Mouse (Mus musculus) neural tube, embryonic 12.5 days (tissue): Measurements from ENCODE around the gene Slc35g2. TPM values are rescaled to one million over a fixed set of nuclear protein-coding genes. Genes with fewer than 3 reads are reported as not detected.

ENCODE experiments used
- ATAC-seq: fragments of 200-750 bp; cut with Nextera tagmentation; 2 replicates; pipeline ENCODE4 v1.8.0; 2017; ENCODE audit warnings: low read depth, mild to moderate bottlenecking, moderate TSS enrichment, moderate library complexity; ENCODE audit not compliant: low FRiP score
- H3K27ac ChIP-seq: fragments of 300-500 bp; sonication (generic); 2 replicates; pipeline ENCODE4 v1.5.1; 2016
- H3K27me3 ChIP-seq: fragments of 300-500 bp; sonication (generic); replicated peaks from 2 replicates; pipeline ENCODE4 v1.6.1; 2016; ENCODE audit warnings: mild to moderate bottlenecking
- H3K36me3 ChIP-seq: fragments of 300-500 bp; sonication (generic); 2 replicates; pipeline ENCODE4 v1.6.1; 2016; ENCODE audit warnings: mild to moderate bottlenecking
- H3K4me1 ChIP-seq: fragments of 300-500 bp; sonication (generic); 2 replicates; pipeline ENCODE4 v1.6.1; 2016
- H3K4me2 ChIP-seq: fragments of 300-500 bp; sonication (generic); replicated peaks from 2 replicates; pipeline ENCODE4 v1.6.1; 2016; ENCODE audit warnings: mild to moderate bottlenecking
- H3K4me3 ChIP-seq: fragments of 300-500 bp; sonication (generic); 2 replicates; pipeline ENCODE4 v1.5.1; 2016
- H3K9ac ChIP-seq: fragments of 300-500 bp; sonication (generic); 2 replicates; pipeline ENCODE4 v1.6.1; 2016; ENCODE audit warnings: mild to moderate bottlenecking
- H3K9me3 ChIP-seq: fragments of 300-500 bp; sonication (generic); 2 replicates; pipeline ENCODE4 v1.6.1; 2016; ENCODE audit warnings: mild to moderate bottlenecking
- WGBS: fragments of 180-500 bp; shearing (Covaris S2); methylation state at CpG from one replicate; pipeline ENCODE4 v1.1.7; 2016; 5-methylcytosine and 5-hydroxymethylcytosine counted together
- polyA plus RNA-seq: library from polyadenylated mRNA; unstranded; fragments of >200 nt; fragmentation: Nextera tagmentation; extraction: Ambion mirVana; gene quantifications from 2 replicates; pipeline ENCODE4 v1.2.1, GENCODE M21; 2016

Slc35g2 gene
- polyA plus RNA-seq, 1 experiment from 2014 or later = 10.4 TPM

DNA sequence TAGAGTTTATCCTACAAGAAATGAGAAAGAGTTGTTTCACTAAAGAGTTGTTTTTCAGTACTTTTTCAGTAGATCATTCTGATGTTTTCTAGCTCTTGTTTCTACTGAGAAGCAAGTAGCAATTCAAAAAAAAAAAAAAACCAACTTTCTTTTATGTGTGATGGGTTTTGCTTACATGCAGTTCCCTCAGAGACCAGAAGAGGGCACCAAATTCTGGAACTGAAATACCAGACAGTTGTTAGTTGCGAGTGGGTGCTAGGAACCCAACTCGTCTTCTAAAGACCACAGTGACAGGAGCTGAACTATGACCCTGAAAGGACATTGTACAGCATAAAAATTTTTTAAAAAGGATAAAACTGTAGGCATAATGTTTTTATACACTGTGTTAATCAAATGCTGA is 22.6 kb downstream of the Slc35g2 start:
- Histone ChIP-seq H3K4me1 (peaks cover 19% of the 10 kb centered on the region), H3K9ac (no peak overlapping the region), H3K27me3 (no peaks in the 10 kb centered on the region), H3K36me3 (peaks cover 20% of the 10 kb centered on the region), H3K9me3 (peaks cover 10% of the 10 kb centered on the region; the same call in 1 of the 2 replicates), H3K27ac (no peak overlapping the region), H3K4me3 (no peak overlapping the region), H3K4me2 (no peak overlapping the region)
- 90% methylated on average over 2 of the region's 2 CpGs for WGBS
- no peak for ATAC-seq

DNA sequence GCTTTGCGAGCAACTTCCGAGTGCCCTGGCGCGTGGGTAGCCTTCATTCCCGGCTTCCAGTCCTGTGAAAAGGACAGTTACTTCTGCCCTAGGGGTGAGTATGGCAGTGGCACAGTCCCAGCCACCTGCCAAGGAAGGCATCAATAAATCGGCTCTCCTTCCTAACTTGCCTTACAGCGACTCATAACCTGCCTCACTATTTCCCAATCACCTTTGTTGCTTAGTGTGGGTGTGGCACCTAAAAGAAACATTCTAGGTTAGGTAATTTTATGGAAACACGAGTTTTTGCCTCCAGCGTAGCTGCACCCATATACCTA is 24.3 kb downstream of the Slc35g2 start:
- 12% methylated on average over 9 of the region's 9 CpGs for WGBS
- peak; percentile 69 for ATAC-seq

DNA sequence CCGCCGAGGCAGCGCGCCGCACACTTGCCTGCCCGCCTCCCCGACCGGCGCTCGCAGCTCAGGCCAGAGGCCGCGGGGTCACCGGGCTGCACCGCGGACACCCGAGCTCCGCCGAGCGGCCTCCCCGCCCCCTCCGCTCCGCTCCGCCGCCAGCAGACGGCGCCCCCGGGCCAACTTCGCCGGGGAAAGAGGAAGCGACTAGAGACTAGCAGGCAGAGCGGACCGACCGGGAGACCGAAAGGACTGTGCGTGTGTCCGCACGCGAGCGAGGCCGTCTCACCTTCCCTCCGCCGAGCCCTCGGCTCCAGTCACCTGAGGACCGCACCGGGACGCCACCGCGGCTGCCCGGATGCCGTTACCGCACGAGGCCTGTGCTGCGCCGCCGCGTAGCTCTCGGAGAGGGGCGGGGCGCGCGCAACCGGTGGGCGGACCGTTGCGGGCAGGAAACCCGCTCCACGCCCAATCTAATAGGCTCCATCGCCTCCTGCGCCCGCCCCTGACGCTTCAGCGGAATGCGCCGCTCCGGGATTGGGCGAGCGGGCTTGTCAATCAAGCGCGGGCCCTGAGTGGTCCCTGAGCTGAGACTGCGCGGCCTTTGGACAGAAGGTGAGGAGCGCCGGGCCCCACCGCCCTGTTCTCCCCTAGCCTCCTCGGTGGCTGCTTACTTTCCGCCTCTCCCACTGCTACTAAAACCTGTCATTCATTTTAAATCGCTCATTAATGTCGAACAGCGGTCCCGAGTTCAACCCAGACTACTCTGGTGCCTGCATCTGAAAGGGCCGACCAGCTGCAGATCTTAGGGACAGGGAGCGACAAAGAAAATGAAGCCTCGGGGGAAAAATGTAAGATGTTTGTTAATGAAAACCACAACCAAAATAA is 24.9 kb downstream of the Slc35g2 start, which contains the start of gene Nck1:
Gene Nck1 (minus strand): TSS at position 420 of the 879 bp plus-strand sequence.
- peak within 1 kb of the TSS; percentile 75 for H3K4me2 ChIP-seq
- no peaks in the 10 kb centered on the region for H3K27me3 ChIP-seq
- H3K9ac ChIP-seq = peak within 1 kb of the TSS; percentile 82
- peaks cover 10% of the 10 kb centered on the region; the same call in 1 of the 2 replicates for H3K9me3 ChIP-seq
- H3K36me3 ChIP-seq = peaks cover 10% of the 10 kb centered on the region; the same call in 1 of the 2 replicates
- peak; percentile 100 for ATAC-seq
- peak within 1 kb of the TSS; percentile 86 for H3K4me3 ChIP-seq
- peak within 1 kb of the TSS; percentile 77 for H3K27ac ChIP-seq
- H3K4me1 ChIP-seq = peaks cover 19% of the 10 kb centered on the region
- WGBS = under 1% methylated on average over 92 of the region's 93 CpGs

More for the DNA sequence above, 24.3 kb downstream of the Slc35g2 start:
- Histone ChIP-seq H3K36me3 (peaks cover 12% of the 10 kb centered on the region; the same call in 1 of the 2 replicates), H3K4me2 (peak overlapping the region; percentile 75), H3K27me3 (no peaks in the 10 kb centered on the region), H3K4me1 (peaks cover 19% of the 10 kb centered on the region), H3K9me3 (peaks cover 10% of the 10 kb centered on the region; the same call in 1 of the 2 replicates), H3K27ac (peak overlapping the region; percentile 77), H3K9ac (peak overlapping the region; percentile 82), H3K4me3 (peak overlapping the region; percentile 86)

DNA sequence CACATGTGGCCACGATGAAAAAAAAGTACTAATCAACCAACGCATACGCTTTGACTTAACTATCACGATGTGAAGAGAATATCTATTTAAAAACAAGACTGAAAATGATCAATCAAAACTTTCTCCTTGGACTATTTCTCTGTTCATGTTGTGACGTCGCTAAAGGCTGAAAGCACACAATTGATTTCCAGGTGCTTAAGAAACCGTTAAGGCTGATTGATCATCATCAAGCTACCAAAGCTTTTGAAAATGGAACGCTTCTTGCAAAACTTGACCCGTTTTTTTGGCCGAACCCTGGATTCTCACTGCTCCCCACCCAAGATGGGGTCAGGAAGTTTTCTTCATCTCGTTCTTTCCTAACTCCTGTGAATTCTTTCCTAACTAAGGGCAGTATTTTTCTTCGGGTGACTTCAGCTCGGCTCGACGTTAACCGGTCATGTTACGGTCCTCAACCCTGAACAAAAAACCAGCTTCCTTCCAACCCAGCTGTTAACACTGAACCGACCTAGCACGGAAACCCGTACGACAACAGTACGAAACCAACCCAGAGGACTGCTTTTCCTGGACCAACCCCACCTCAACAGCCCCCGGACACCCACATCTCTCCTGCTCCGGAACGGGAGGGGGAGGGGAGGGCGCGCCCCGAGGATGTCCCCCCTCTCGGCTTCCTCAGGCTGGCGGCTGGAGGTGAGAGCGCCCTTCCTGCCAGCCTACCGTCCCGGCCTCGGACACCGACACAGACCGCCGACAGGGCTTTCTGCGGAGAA is 25.8 kb downstream of the Slc35g2 start:
- H3K4me1 ChIP-seq = peaks cover 19% of the 10 kb centered on the region
- peak overlapping the region; percentile 75 for H3K4me2 ChIP-seq
- peaks cover 10% of the 10 kb centered on the region; the same call in 1 of the 2 replicates for H3K36me3 ChIP-seq
- H3K9me3 ChIP-seq = peaks cover 10% of the 10 kb centered on the region; the same call in 1 of the 2 replicates
- WGBS = 1% methylated on average over 38 of the region's 38 CpGs
- peak; percentile 61; the same call in 1 of the 2 replicates for ATAC-seq
- peak overlapping the region; percentile 69; the same call in 1 of the 2 replicates for H3K27ac ChIP-seq
- H3K4me3 ChIP-seq = peak overlapping the region; percentile 86
- H3K27me3 ChIP-seq = no peaks in the 10 kb centered on the region
- H3K9ac ChIP-seq = peak overlapping the region; percentile 82

DNA sequence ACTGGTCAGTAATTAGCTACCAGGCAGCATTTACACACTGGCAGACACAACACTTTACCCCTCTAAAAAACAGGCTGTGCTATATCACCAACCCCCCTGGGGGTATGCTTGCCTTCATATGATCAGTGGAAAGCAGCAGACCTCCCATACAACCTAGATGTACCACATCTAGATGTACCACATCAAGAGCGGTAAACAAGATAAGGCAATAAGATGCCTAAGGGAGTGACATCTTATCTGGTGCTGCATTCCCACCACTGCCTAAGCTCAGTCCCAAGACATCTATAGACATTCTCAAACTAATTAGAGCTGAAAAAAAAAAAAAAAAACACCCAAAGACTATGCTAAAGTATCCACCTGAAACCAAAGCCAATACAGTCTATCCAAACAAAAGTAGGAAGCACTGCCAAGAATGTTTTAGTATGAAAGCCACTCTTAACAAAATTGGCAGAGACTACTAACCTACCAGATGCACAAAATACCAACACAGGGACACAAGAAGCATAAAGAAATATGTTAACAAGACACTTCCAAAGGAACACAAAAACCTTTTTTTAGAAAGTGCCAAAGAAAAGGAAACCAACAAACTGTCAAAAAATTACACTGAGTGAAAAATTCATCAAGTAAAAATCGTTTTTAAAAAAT is 35.1 kb downstream of the Slc35g2 start:
- H3K9me3 ChIP-seq = no peaks in the 10 kb centered on the region
- no peak overlapping the region for H3K27ac ChIP-seq
- no peaks in the 10 kb centered on the region for H3K27me3 ChIP-seq
- no peaks in the 10 kb centered on the region for H3K36me3 ChIP-seq
- ATAC-seq = no peak
- no peak overlapping the region for H3K4me2 ChIP-seq
- WGBS = 96% methylated on average over 2 of the region's 2 CpGs
- H3K4me1 ChIP-seq = no peaks in the 10 kb centered on the region
- no peak overlapping the region for H3K9ac ChIP-seq
- no peak overlapping the region for H3K4me3 ChIP-seq

DNA sequence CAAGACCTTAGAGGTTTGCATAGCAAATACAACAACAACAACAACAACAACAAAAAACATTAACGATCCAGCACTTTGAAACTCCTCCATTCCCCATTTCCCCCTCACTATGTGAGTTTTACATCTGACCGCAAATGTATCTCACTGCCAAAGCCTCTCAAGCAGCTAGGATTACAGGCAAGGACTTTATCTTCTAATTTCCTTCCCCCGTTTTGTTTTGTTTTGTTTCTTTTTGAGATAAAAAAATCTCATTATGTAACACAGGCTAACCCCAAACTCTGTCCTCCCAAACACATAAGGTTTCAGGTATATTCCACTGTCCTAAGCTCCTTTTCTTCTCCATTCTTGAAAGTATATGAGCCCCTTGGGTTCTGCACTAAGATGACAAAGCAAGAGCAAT is 36.2 kb downstream of the Slc35g2 start:
- Histone ChIP-seq H3K4me2 (no peak overlapping the region), H3K4me3 (no peak overlapping the region), H3K36me3 (no peaks in the 10 kb centered on the region), H3K9ac (no peak overlapping the region), H3K27me3 (no peaks in the 10 kb centered on the region), H3K27ac (no peak overlapping the region), H3K4me1 (no peaks in the 10 kb centered on the region), H3K9me3 (no peaks in the 10 kb centered on the region)
- no peak for ATAC-seq
- WGBS = 95% methylated on average over 3 of the region's 3 CpGs

DNA sequence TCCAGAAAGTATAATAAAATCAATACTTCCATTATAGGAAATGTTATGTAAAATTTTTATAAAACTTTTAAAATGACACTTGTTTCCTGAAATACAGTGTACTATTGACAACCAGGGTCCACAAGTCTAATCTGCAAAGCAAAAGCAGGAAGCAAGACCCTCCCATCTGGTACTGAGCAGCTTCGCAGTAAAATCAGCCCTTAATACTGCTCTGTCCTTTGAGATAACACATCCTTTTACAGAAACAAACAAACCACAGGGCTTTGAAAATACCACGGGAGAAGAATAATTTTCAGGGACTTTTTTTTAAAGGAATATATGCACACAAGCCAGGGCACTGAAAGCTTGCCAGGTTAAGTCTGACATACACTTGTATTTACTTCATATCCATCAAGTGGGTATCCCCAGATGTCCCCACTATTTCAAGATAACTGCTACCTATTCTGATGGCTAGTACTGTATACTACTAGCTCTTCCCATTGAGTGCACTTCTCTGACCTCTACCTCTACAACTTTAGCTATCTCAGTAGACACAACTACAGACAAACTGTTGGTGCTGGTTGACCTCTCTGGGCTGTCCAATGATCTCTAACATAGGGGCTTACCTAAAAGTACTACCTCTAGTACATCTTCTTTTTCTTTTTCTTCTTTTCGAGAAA is 37.9 kb downstream of the Slc35g2 start:
- H3K4me3 ChIP-seq = no peak overlapping the region
- no peaks in the 10 kb centered on the region for H3K36me3 ChIP-seq
- H3K27me3 ChIP-seq = no peaks in the 10 kb centered on the region
- no peak overlapping the region for H3K9ac ChIP-seq
- 89% methylated on average over 3 of the region's 3 CpGs for WGBS
- no peak overlapping the region for H3K4me2 ChIP-seq
- H3K9me3 ChIP-seq = peaks cover 7% of the 10 kb centered on the region; the same call in 1 of the 2 replicates
- H3K4me1 ChIP-seq = no peaks in the 10 kb centered on the region
- H3K27ac ChIP-seq = no peak overlapping the region
- ATAC-seq = no peak

DNA sequence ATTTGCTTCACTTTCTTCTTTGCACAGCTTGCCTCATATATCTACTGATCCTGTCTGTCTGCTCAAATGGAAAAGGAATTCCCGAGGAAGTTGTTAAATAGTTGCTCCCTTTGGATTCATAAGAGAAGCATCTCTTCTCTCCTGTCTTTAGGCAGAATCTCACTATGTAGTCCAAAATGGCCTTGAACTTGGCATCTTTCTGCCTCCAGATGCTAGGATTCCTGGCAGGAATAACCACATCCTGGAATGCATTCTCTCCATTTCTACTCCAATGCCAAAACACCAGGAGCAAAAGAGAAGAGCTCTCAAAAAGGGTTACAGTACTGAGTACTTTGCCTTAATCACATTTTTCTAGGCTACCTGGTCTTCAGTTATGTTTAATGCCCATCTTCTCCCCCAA is 39.6 kb downstream of the Slc35g2 start:
- Histone ChIP-seq H3K9ac (no peak overlapping the region), H3K27ac (no peak overlapping the region), H3K4me1 (no peaks in the 10 kb centered on the region), H3K9me3 (peaks cover 7% of the 10 kb centered on the region; the same call in 1 of the 2 replicates), H3K27me3 (no peaks in the 10 kb centered on the region), H3K36me3 (no peaks in the 10 kb centered on the region), H3K4me3 (no peak overlapping the region), H3K4me2 (no peak overlapping the region)
- WGBS = 79% methylated on average over 1 of the region's 1 CpGs
- no peak for ATAC-seq

DNA sequence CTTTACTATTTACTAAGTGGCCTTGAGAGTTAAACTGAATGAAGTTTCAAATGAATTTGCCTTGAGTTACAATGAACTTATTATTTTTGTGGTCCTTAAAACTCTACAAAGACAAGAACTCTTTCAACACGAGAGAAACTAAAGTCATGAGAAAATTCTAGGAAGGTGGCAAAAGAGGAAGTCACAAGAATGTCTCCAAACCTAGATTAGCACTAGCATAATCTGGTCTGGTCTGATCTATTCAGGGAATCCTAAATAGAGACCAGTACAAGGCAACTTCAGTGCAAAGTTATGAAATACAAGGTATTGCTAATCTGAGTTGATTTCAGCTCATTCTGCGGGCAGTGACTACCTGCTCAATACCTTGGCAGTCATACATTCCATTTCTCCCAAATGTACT is 45.7 kb downstream of the Slc35g2 start:
- ATAC-seq = no peak
- 93% methylated on average over 2 of the region's 2 CpGs for WGBS

DNA sequence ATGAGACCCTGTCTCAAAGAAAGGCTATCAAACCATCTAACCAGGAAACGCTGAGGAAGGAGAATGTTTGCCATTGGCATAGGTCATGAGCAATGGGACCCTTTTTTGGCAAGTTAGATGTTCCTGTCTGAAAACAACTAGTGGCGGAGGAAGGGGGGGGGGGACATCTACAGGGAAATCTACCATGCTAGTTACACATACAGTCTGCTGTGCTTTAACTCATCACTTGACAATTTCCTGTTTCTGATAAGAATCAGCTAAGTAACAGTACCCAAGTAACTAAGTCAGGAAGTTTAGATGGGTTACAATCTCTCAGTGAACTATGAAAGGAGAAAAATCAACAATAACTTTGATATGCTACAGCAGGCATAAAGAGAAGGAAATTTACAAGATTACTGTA is 48.9 kb downstream of the Slc35g2 start:
- ATAC-seq = no peak
- 72% methylated on average over 2 of the region's 2 CpGs for WGBS
- no peak overlapping the region for H3K4me3 ChIP-seq

More for the DNA sequence above, 45.7 kb downstream of the Slc35g2 start:
- H3K4me2 ChIP-seq = no peak overlapping the region
- no peak overlapping the region for H3K27ac ChIP-seq
- no peaks in the 10 kb centered on the region for H3K4me1 ChIP-seq
- H3K4me3 ChIP-seq = no peak overlapping the region
- H3K36me3 ChIP-seq = no peaks in the 10 kb centered on the region
- H3K9ac ChIP-seq = no peak overlapping the region
- H3K27me3 ChIP-seq = no peaks in the 10 kb centered on the region
- peaks cover 7% of the 10 kb centered on the region; the same call in 1 of the 2 replicates for H3K9me3 ChIP-seq

DNA sequence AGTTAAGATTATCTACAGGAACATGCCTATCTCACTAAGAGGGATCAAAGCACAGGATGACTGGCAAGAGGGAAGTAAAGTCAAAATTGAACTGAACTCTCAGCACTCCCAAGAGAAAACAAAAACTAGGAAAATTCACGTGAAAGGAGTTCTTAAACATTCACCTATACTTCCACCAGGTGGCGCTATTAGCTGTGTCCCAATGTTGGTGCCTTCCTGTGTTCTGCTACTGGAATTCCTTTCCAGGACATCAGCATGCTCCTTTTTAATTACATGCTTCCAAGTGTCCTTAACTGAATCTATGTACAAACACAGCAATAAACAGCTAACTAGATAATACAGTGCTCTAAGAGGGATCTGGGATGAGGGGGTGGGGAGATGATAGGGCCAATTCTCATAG is 50.3 kb downstream of the Slc35g2 start:
- H3K4me2 ChIP-seq = no peak overlapping the region
- H3K9me3 ChIP-seq = no peaks in the 10 kb centered on the region
- no peak overlapping the region for H3K9ac ChIP-seq
- ATAC-seq = 0 out of 2 replicates have a peak, but pooled peaks have one; percentile 41
- no peaks in the 10 kb centered on the region for H3K4me1 ChIP-seq
- H3K36me3 ChIP-seq = no peaks in the 10 kb centered on the region
- no peak overlapping the region for H3K27ac ChIP-seq
- 0% methylated on average over 2 of the region's 2 CpGs for WGBS
- H3K27me3 ChIP-seq = no peaks in the 10 kb centered on the region
- H3K4me3 ChIP-seq = no peak overlapping the region

More for the DNA sequence above, 48.9 kb downstream of the Slc35g2 start:
- Histone ChIP-seq H3K27ac (no peak overlapping the region), H3K4me1 (no peaks in the 10 kb centered on the region), H3K36me3 (no peaks in the 10 kb centered on the region), H3K9me3 (no peaks in the 10 kb centered on the region), H3K27me3 (no peaks in the 10 kb centered on the region), H3K9ac (no peak overlapping the region), H3K4me2 (no peak overlapping the region)
